Mouse (Mus musculus) myocyte (in vitro differentiated cells): ENCODE measurements around the gene Cog3. TPM values are rescaled to one million over a fixed set of nuclear protein-coding genes. Genes with fewer than 3 reads are reported as not detected.

ENCODE experiments used
- H3K27me3 ChIP-seq: one replicate; pipeline ENCODE4 v1.6.1; 2011; ENCODE audit not compliant: control insufficient read depth, insufficient read depth, insufficient read length
- H3K36me3 ChIP-seq: one replicate; pipeline ENCODE4 v1.6.1; 2011; ENCODE audit not compliant: control insufficient read depth, insufficient read depth
- H3K4me2 ChIP-seq: one replicate; pipeline ENCODE4 v1.6.1; 2011; ENCODE audit warnings: low read depth, control low read depth
- H3K4me3 ChIP-seq: one replicate; pipeline ENCODE4 v1.5.1; 2011; ENCODE audit warnings: mild to moderate bottlenecking, control low read depth, moderate library complexity
- H3K79me2 ChIP-seq: one replicate; pipeline ENCODE4 v1.6.1; 2011; ENCODE audit not compliant: control insufficient read depth, insufficient read depth
- H3ac ChIP-seq: one replicate; pipeline ENCODE4 v1.6.1; 2011; ENCODE audit not compliant: control insufficient read depth, insufficient read length
- CEBPB ChIP-seq: IDR thresholded peaks from 2 replicates; pipeline ENCODE4 v1.6.1; 2011; ENCODE audit warnings: mild to moderate bottlenecking, moderate library complexity; ENCODE audit not compliant: poor library complexity, insufficient read depth, severe bottlenecking
- E2F4 ChIP-seq: IDR thresholded peaks from one replicate; pipeline ENCODE4 v1.6.1; 2011; ENCODE audit warnings: mild to moderate bottlenecking, control low read depth, moderate library complexity; ENCODE audit not compliant: insufficient read depth
- MAX ChIP-seq: IDR thresholded peaks from one replicate; pipeline ENCODE4 v1.6.1; 2011; ENCODE audit warnings: low read depth, mild to moderate bottlenecking, control low read depth
- MYOD1 ChIP-seq, 3 experiments: IDR thresholded peaks; one replicate each; pipeline ENCODE4 v1.6.1; 2011; ENCODE audit warnings: control low read depth in 2 of 3, low read depth in 2 of 3, mild to moderate bottlenecking in 2 of 3, moderate library complexity in 1 of 3; ENCODE audit not compliant: insufficient read length in 2 of 3, control insufficient read depth in 1 of 3
- MYOG ChIP-seq, 3 experiments: IDR thresholded peaks; one replicate each; pipeline ENCODE4 v1.6.1; 2011; ENCODE audit warnings: control low read depth in 2 of 3, low read depth in 2 of 3, mild to moderate bottlenecking in 2 of 3; ENCODE audit not compliant: insufficient read length in 2 of 3, control insufficient read depth in 1 of 3, insufficient read depth in 1 of 3
- POLR2A ChIP-seq: IDR thresholded peaks from one replicate; pipeline ENCODE4 v1.6.1; 2011; ENCODE audit warnings: low read depth, mild to moderate bottlenecking, control low read depth, moderate library complexity; ENCODE audit not compliant: insufficient read length
- POLR2AphosphoS2 ChIP-seq: IDR thresholded peaks from one replicate; pipeline ENCODE4 v1.6.1; 2011; ENCODE audit warnings: low read depth, control low read depth; ENCODE audit not compliant: insufficient read length
- REST ChIP-seq: IDR thresholded peaks from one replicate; pipeline ENCODE4 v1.6.1; 2011; ENCODE audit warnings: mild to moderate bottlenecking, control low read depth, moderate library complexity; ENCODE audit not compliant: insufficient read depth, insufficient read length
- SRF ChIP-seq: IDR thresholded peaks from one replicate; pipeline ENCODE4 v1.6.1; 2011; ENCODE audit warnings: low read depth; ENCODE audit not compliant: control insufficient read depth, insufficient read length
- TCF12 ChIP-seq: IDR thresholded peaks from one replicate; pipeline ENCODE4 v1.6.1; 2011; ENCODE audit warnings: mild to moderate bottlenecking, control low read depth; ENCODE audit not compliant: poor library complexity, insufficient read depth, severe bottlenecking
- TCF3 ChIP-seq: IDR thresholded peaks from one replicate; pipeline ENCODE4 v1.6.1; 2011; ENCODE audit warnings: low read depth, control low read depth; ENCODE audit not compliant: insufficient read length
- USF1 ChIP-seq: IDR thresholded peaks from one replicate; pipeline ENCODE4 v1.6.1; 2011; ENCODE audit warnings: low read depth, mild to moderate bottlenecking, control low read depth, moderate library complexity
- polyA plus RNA-seq: library from polyadenylated mRNA; unstranded; fragments of >200 nt; fragmentation: generic; extraction: Trizol; gene quantifications from one replicate; pipeline ENCODE4 v1.2.1, GENCODE M21; 2012; ENCODE audit warnings: missing spikeins

The Cog3 gene
- polyA plus RNA-seq, 1 experiment = 7.7 TPM

GRCm38 (mm10) chr14:75696096-75696495 lies 58.2 kb downstream of the Cog3 start:
- Histone ChIP-seq H3K36me3 (no peaks in the 10 kb centered on the region), H3K4me2 (no peak overlapping the region), H3K27me3 (peaks cover 8% of the 10 kb centered on the region), H3ac (no peak overlapping the region), H3K4me3 (no peak overlapping the region), H3K79me2 (no peaks in the 10 kb centered on the region)
- TF ChIP-seq USF1 = no peak
- no peak for TF ChIP-seq SRF
- no peak for TF ChIP-seq TCF12
- TF ChIP-seq POLR2AphosphoS2 = no peak
- TF ChIP-seq POLR2A = no peak
- no peak for TF ChIP-seq E2F4
- TF ChIP-seq REST = no peak
- TF ChIP-seq MYOG (IDR thresholded peaks at IDR 0.05; ENCODE audit: control insufficient read depth in 1 of 3, insufficient read depth in 1 of 3, insufficient read length in 2 of 3, low read depth in 2 of 3) = no peak
- TF ChIP-seq TCF3 = no peak
- TF ChIP-seq MYOD1 (IDR thresholded peaks at IDR 0.05; ENCODE audit: control insufficient read depth in 1 of 3, insufficient read length in 2 of 3, low read depth in 2 of 3) = no peak

- Histone ChIP-seq H3K4me2 (no peak overlapping the region), H3ac (no peak overlapping the region), H3K27me3 (peaks cover 10% of the 10 kb centered on the region), H3K36me3 (no peaks in the 10 kb centered on the region), H3K4me3 (no peak overlapping the region), H3K79me2 (no peaks in the 10 kb centered on the region)
- no peak for TF ChIP-seq E2F4
- no peak for TF ChIP-seq TCF3
- TF ChIP-seq MYOD1 (IDR thresholded peaks at IDR 0.05; ENCODE audit: control insufficient read depth in 1 of 3, insufficient read length in 2 of 3, low read depth in 2 of 3) = no peak
- no peak for TF ChIP-seq TCF12
- no peak for TF ChIP-seq POLR2AphosphoS2
- no peak for TF ChIP-seq MYOG (IDR thresholded peaks at IDR 0.05; ENCODE audit: control insufficient read depth in 1 of 3, insufficient read depth in 1 of 3, insufficient read length in 2 of 3, low read depth in 2 of 3)
- no peak for TF ChIP-seq REST
- no peak for TF ChIP-seq CEBPB
- no peak for TF ChIP-seq USF1
- TF ChIP-seq MAX = no peak
- no peak for TF ChIP-seq SRF
- TF ChIP-seq POLR2A = no peak
Measured at GRCm38 (mm10) chr14:75690428-75690827, 63.9 kb downstream of the Cog3 start.

DNA sequence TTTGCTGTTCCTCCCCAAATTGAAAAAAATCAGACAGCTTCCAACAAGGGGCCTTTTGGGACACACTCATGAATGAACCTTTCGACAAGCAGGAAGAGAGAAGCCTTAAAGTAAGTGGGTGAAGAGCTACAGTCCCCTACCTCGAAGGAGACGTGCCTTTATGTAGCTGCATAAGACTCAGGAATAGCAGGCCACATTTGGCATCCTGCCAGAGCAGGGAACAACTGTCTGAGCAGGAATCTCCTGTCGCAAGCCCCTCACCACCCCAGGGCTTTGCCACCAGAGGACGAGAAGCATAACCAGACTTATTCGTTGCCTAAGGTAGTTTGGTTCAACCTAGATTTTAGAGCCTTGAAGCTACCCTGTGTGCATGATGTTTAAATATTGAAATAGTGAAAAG lies 78.0 kb downstream of the Cog3 start:
- Histone ChIP-seq H3K36me3 (no peaks in the 10 kb centered on the region), H3K27me3 (peaks cover 45% of the 10 kb centered on the region), H3K4me2 (no peak overlapping the region), H3ac (no peak overlapping the region), H3K4me3 (no peak overlapping the region), H3K79me2 (no peaks in the 10 kb centered on the region)
- TF ChIP-seq E2F4 (no peak), MAX (no peak), POLR2AphosphoS2 (no peak), SRF (no peak), POLR2A (no peak), CEBPB (no peak), USF1 (no peak), MYOD1 (IDR thresholded peaks at IDR 0.05; ENCODE audit: control insufficient read depth in 1 of 3, insufficient read length in 2 of 3, low read depth in 2 of 3) (no peak), REST (no peak), MYOG (IDR thresholded peaks at IDR 0.05; ENCODE audit: control insufficient read depth in 1 of 3, insufficient read depth in 1 of 3, insufficient read length in 2 of 3, low read depth in 2 of 3) (no peak), TCF12 (no peak), TCF3 (no peak)

DNA sequence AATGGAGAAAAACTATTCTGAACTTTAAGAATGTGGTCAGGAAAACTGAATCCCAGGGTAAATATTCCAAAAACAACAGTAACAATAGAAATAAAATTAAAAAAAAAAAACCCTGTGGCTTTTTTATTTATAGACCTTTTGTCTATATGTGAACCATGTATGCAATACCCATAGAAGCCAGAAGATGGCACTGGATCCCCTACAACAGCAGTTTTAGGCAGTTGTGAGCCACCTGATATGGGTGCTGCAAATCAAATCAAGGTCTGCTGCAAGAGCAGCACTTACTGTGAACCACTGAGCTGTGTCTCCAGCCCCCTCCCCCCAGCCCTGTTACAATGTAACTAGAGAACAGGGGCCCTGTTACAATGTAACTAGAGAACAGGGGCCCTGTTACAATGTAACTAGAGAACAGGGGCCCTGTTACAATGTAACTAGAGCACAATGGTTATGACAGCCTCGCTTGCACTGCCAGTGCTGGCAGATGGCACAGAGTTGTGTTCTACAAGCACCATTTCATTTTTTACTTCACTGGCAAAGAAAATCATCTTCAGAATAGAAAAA lies 85.2 kb downstream of the Cog3 start:
- Histone ChIP-seq H3K27me3 (peaks cover 43% of the 10 kb centered on the region), H3K4me3 (no peak overlapping the region), H3K36me3 (no peaks in the 10 kb centered on the region), H3ac (no peak overlapping the region), H3K79me2 (no peaks in the 10 kb centered on the region), H3K4me2 (no peak overlapping the region)
- no peak for TF ChIP-seq MAX
- TF ChIP-seq TCF12 = no peak
- no peak for TF ChIP-seq REST
- no peak for TF ChIP-seq USF1
- no peak for TF ChIP-seq E2F4
- no peak for TF ChIP-seq POLR2AphosphoS2
- TF ChIP-seq CEBPB = no peak
- TF ChIP-seq MYOD1 (IDR thresholded peaks at IDR 0.05; ENCODE audit: control insufficient read depth in 1 of 3, insufficient read length in 2 of 3, low read depth in 2 of 3) = no peak
- no peak for TF ChIP-seq POLR2A
- TF ChIP-seq TCF3 = no peak
- no peak for TF ChIP-seq MYOG (IDR thresholded peaks at IDR 0.05; ENCODE audit: control insufficient read depth in 1 of 3, insufficient read depth in 1 of 3, insufficient read length in 2 of 3, low read depth in 2 of 3)
- no peak for TF ChIP-seq SRF
